Mouse (Mus musculus): ENCODE results near the gene Zfp672.

- TF ChIP-seq POLR2A (IDR thresholded peaks at IDR 0.05; ENCODE audit: control insufficient read depth, low read depth, low read length) = no peak
- no peak for TF ChIP-seq CTCF (IDR thresholded peaks at IDR 0.05; ENCODE audit: control insufficient read depth, insufficient read depth, insufficient replicate concordance, low read depth, low read length)
Measured at GRCm38 (mm10) chr11:58275756-58276155, 54.4 kb downstream of the Zfp672 start.

All from testis, adult 2 months (tissue).